Mouse (Mus musculus) lung, adult 2 months (tissue): ENCODE results near the gene Ccdc138.

ENCODE experiments used
- CTCF ChIP-seq: fragments of 200-500 bp; IDR thresholded peaks from 2 replicates; pipeline ENCODE4 v1.5.1; 2011; ENCODE audit warnings: mild to moderate bottlenecking, low read length, control low read depth; ENCODE audit not compliant: insufficient read depth
- POLR2A ChIP-seq: fragments of 200-500 bp; IDR thresholded peaks from 2 replicates; pipeline ENCODE4 v1.6.1; 2011; ENCODE audit warnings: low read depth, mild to moderate bottlenecking, control low read depth, low read length, borderline replicate concordance; ENCODE audit errors: extremely low read depth

GRCm38 (mm10) chr10:58600983-58601382 lies 103.2 kb downstream of the Ccdc138 start:
- no peak for TF ChIP-seq CTCF
- no peak for TF ChIP-seq POLR2A
